Mouse (Mus musculus) left cerebral cortex, adult 11 months (tissue): ENCODE data around the gene Bicral.
"Not testable (repeated sequence)": the region's sequence is repeated elsewhere in the genome, so short reads cannot be mapped to it uniquely, and the experiment has no call there.

Experiments used
- DNase-seq: peaks from one replicate; pipeline ENCODE4 v3.0.0; 2022; ENCODE audit warnings: low spot score

Gene Bicral

DNA sequence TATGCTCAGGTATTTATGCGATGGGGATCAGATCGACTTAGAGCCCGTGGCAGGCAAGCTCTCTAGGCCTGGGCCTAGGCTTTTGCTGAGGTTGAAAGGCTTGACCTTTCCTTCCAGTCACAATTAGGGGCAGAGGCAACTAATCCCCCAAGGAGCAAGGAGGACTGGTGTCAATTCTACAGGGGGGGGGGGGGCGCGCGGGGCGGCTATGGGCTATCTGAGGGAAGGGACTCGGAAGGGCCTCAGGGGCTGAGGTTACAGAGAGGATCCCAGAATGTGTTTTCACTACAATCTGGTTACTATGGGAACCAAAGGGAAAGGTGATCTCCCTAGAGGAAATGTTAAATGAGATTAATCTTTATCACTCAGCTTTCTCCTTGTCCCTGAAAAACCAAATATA, 60.9 kb downstream of the Bicral start:
- no peak for DNase-seq

DNA sequence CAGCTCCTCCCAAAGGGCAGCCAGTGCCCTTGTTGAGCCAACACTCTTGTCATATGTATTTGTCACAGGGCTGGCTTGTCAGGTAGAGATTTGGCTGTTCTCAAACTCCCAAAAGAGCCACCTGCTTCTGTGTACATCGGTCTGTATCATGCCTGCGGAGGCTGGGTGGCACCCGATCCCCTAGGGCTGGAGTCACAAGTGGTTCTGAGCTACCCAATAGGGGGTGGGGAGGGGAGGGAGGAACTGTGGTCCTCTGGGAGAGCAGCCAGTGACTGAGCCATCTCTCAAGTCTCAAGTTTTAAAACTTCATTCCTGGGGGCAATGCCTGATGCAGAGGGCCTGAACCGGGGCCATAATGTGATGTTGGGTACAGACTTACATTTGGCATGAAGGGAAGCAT, 61.5 kb downstream of the Bicral start:
- no peak for DNase-seq

DNA sequence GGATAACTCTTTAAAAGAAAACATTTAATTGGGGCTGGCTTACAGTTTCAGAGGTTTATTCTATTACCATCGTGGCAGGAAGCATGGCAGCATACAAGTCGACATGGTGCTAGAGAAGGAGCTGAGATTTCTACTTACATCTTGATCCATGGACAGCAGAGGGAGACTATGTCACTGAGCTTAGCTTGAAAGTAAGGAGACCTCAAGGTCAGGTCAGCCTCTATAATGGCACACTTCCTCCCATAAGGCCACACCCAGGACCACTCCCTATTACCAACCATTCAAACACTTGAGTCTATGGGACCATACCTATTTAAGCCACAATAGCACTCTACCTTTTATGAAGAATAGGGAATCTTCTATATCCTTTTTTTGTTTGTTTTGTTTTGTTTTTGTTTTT, 65.3 kb downstream of the Bicral start:
- no peak for DNase-seq

DNA sequence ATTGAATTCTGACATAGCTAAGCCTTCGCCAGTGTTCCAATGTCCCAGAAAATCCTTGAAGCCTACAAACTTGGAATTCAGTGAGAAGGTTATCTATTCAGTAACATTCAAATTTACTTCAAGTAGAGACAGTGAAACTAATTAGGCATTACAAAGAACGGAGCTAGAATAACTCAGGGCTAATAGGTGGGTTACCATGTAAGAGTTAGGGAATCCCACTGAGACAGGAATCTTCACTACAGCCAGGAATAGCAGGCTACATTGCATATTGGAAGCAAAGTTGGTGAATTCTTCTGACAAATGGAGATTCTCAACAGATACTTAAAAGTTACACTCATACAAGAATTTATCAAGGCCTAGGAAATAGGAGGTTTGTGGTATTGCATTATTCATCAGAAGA, 70.3 kb downstream of the Bicral start:
- DNase-seq: not testable (repeated sequence)

DNA sequence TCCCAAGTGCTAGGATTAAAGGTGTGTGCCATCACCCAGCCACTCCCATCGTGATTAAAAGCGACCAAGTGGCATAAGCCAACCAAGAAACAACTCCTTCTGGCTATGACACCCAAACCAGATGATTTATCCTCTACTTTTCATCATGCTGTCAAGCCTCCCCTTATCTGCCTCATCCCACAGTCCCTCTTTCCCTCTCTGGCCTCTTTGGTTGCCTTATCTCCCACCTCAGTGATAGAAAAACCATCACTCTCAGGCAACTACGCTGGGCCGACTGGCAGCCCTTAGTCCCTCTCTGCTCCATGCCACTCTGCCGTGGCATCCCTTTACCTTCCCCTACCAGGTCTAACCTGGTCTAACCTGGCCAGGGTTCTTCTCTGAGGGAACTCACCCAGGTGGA, 71.3 kb downstream of the Bicral start:
- DNase-seq: no peak

- DNase-seq: no peak
Observed at GRCm38 (mm10) chr17:46783222-46783565, 75.1 kb downstream of the Bicral start.

DNA sequence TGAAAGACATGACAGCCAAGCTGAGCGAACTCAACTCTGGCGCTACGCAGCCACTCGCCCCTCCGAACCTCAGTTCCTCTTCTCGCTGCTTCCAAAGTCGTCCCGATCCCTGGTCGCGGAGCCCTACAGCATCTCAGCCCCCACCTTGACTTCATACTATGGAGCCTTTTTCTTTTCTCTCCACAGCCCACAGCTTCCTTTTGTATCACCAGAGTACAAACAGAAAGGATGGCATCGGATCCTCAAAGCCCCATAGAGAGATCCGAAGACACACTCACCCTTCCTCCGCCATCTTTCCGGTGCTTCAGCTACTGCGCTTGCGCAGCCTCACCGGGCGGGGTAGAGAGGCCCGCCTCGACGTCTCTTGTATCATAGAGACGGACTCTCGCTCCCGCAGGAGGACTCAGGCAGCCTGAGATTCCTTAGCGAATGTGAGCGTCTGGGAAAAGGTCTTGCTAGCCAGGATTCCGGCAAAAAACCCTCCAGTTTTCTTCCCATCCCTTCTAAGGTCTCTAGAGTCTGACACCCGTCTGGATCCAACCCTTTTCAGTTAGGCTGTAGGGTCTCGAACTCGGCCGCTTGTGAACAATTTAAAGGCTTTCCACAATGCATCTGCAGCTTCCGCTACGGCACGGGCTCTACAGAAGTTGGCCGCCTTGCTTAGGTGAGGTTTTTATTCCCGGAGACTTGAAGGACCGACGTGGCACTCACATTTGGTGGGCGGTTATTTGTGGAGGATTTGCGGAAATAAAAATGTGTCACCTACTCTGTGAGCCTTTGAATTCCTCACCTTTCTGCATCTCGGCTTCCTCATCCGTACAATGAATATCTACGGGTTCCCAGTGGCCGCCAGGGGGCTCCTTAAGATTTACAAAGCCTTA, 75.7 kb downstream of the Bicral start, which contains the start of gene Rpl7l1:
Gene Rpl7l1, minus strand, starts transcription at position 332 of the 881 bp plus-strand sequence.
- DNase-seq: peak; percentile 81

- no peak for DNase-seq
Observed at GRCm38 (mm10) chr17:46781876-46782275, 76.4 kb downstream of the Bicral start.

DNA sequence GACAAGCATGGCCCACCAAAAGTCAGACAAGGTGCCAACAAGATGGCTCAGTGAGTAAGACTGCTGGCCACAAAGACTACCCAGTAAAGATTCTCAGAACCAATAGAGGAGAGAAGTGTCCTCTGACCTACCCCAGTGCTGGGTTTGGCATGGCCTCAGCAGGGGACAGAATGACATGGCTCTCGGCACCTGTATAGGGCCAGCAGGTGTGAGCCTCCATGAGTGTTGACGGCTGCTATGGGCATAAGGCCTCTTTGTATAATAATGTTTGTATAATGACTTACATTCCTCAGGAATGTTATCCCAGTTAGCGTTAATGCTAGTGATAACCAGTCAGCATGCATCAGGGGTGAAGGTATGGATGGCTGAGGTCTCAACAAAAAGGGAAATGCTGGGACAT, 82.2 kb downstream of the Bicral start:
- DNase-seq: no peak

- DNase-seq: no peak
Observed at GRCm38 (mm10) chr17:46775070-46775469, 83.2 kb downstream of the Bicral start.

DNA sequence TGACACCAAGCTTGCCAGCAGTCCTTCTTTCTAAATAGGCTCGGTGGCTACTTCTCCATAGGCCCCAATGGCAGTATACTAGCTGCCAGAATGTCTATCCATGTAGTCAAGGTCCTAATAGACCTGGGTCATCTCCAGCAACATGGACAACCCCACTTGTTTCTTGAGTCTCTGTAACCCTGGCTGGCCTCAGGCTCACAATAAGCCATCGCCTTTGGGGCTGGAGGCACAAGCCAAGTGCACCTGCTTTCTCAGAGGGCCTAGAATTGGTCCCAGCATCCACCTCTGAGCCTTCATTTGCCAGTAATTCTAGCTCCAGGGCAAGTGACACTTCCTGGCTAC, 84.2 kb downstream of the Bicral start:
- no peak for DNase-seq

DNA sequence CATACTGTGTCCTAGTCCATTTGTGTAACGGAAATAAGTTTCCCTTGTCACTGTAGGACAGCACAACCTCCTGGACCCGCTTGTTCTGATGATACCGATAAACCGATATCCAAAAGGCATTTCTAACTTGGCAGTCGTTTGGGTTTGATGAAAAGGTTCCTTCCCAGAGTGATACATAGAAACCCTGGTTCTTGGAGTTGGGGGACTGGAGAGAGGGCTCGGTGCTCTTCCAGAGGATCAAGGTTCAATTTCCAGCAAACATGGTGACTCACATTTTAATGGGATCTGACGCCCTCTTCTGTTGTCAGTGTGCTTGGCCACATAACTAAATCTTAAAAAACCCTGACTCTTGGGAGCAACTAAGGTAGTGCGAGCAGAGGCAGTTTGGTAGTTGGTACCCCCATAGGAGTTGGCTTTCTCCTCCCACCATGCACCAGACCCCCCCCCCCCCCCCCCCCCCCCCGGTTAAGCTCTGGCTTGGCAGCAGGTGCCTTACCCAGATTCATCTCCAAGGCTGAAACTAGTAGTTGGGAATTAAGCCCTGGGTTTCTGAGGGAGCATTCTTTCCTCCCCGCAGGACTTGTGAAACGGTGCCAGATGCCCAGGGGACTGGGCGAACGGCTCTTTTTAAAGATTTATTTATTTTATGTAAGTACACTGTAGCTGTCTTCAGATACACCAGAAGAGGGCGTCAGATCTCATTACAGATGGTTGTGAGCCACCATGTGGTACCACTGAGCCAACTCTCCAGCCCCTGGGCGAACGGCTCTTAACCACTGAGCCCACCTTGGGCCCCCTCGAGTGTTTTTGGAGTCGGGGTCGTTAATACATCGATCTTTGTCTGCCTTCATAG, 84.8 kb downstream of the Bicral start:
- DNase-seq: no peak

GRCm38 (mm10) chr17:46772404-46773277, 85.6 kb downstream of the Bicral start, which contains the start of gene 2310039H08Rik:
2310039H08Rik (plus strand) TSS chr17:46772635.
- DNase-seq: peak; percentile 72

DNA sequence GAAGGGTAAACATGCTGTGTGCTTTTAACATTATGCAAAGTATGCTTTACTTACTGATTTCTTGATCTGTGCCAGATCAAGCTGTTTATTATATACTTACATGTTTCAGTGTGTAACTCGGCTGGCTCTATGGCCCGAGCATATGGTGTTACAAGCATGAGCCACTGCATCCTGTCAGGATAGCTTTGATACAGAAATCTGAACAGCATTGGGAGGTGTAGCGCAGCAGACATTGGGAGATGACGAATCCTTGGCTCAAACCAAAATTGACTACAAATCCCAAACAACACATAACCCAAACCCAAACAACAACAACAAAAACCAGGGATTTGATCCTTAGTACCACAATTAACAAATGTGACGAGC, 86.3 kb downstream of the Bicral start:
- DNase-seq: no peak

GRCm38 (mm10) chr17:46771616-46772015, 86.7 kb downstream of the Bicral start:
- DNase-seq: no peak

GRCm38 (mm10) chr17:46771025-46771424, 87.3 kb downstream of the Bicral start:
- DNase-seq: no peak

DNA sequence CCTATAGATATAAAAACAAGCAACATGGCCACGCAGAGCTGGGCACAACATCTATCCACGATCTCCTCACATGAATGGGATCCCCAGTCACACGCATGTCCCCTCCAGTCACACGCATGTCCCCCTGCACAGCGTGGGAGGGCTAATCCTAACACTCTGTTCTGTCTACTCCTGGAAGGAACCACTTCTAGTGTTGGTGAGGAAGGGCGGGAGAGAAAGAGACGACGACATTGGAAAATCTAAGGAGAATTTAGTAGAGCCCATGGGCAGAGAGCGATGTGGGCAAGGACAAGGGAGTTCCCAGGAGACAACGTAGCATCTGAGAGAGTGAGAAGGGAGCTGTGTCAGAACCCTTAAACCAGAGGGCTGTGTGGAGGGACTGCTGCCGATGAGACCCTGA, 87.7 kb downstream of the Bicral start:
- DNase-seq: no peak

DNA sequence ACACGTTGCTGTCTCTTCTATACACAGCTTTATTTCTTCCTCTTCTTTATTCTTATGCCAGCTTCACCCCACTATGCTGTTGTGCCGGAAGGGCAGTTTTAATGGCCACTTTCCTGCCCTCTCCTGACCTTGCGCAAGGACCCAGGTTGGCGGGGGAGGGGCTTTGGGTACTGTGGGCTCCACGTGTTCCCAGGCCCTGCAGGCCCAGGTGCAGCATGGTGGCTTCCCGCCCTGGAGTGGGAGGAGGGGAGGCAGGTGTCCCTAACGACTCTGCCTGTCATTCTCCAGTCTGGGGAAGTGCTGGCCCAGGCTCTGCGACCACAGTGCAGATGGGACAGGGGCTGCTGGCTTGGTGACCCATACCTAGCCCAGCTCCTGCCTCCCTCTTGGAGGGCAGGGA, 90.4 kb downstream of the Bicral start:
- DNase-seq: no peak

- DNase-seq: not testable (repeated sequence)
Observed at GRCm38 (mm10) chr17:46764916-46765315, 93.4 kb downstream of the Bicral start.

- no peak for DNase-seq
Observed at GRCm38 (mm10) chr17:46763544-46763943, 94.7 kb downstream of the Bicral start, which contains the start of gene Ptcra. Ptcra (minus strand) TSS chr17:46763712.

- DNase-seq: no peak
Observed at GRCm38 (mm10) chr17:46758753-46759152, 99.5 kb downstream of the Bicral start.
